Mouse (Mus musculus) myocyte (in vitro differentiated cells): Measurements from ENCODE around the gene S1pr3. TPM values are rescaled to one million over a fixed set of nuclear protein-coding genes. Genes with fewer than 3 reads are reported as not detected.

ENCODE experiments used
- H3K27me3 ChIP-seq: one replicate; pipeline ENCODE4 v1.6.1; 2011; ENCODE audit not compliant: control insufficient read depth, insufficient read depth, insufficient read length
- H3K36me3 ChIP-seq: one replicate; pipeline ENCODE4 v1.6.1; 2011; ENCODE audit not compliant: control insufficient read depth, insufficient read depth
- H3K4me2 ChIP-seq: one replicate; pipeline ENCODE4 v1.6.1; 2011; ENCODE audit warnings: low read depth, control low read depth
- H3K4me3 ChIP-seq: one replicate; pipeline ENCODE4 v1.5.1; 2011; ENCODE audit warnings: mild to moderate bottlenecking, control low read depth, moderate library complexity
- H3K79me2 ChIP-seq: one replicate; pipeline ENCODE4 v1.6.1; 2011; ENCODE audit not compliant: control insufficient read depth, insufficient read depth
- H3ac ChIP-seq: one replicate; pipeline ENCODE4 v1.6.1; 2011; ENCODE audit not compliant: control insufficient read depth, insufficient read length
- CEBPB ChIP-seq: IDR thresholded peaks from 2 replicates; pipeline ENCODE4 v1.6.1; 2011; ENCODE audit warnings: mild to moderate bottlenecking, moderate library complexity; ENCODE audit not compliant: poor library complexity, insufficient read depth, severe bottlenecking
- E2F4 ChIP-seq: IDR thresholded peaks from one replicate; pipeline ENCODE4 v1.6.1; 2011; ENCODE audit warnings: mild to moderate bottlenecking, control low read depth, moderate library complexity; ENCODE audit not compliant: insufficient read depth
- MAX ChIP-seq: IDR thresholded peaks from one replicate; pipeline ENCODE4 v1.6.1; 2011; ENCODE audit warnings: low read depth, mild to moderate bottlenecking, control low read depth
- MYOD1 ChIP-seq, 3 experiments: IDR thresholded peaks; one replicate each; pipeline ENCODE4 v1.6.1; 2011; ENCODE audit warnings: control low read depth in 2 of 3, low read depth in 2 of 3, mild to moderate bottlenecking in 2 of 3, moderate library complexity in 1 of 3; ENCODE audit not compliant: insufficient read length in 2 of 3, control insufficient read depth in 1 of 3
- MYOG ChIP-seq, 3 experiments: IDR thresholded peaks; one replicate each; pipeline ENCODE4 v1.6.1; 2011; ENCODE audit warnings: control low read depth in 2 of 3, low read depth in 2 of 3, mild to moderate bottlenecking in 2 of 3; ENCODE audit not compliant: insufficient read length in 2 of 3, control insufficient read depth in 1 of 3, insufficient read depth in 1 of 3
- POLR2A ChIP-seq: IDR thresholded peaks from one replicate; pipeline ENCODE4 v1.6.1; 2011; ENCODE audit warnings: low read depth, mild to moderate bottlenecking, control low read depth, moderate library complexity; ENCODE audit not compliant: insufficient read length
- POLR2AphosphoS2 ChIP-seq: IDR thresholded peaks from one replicate; pipeline ENCODE4 v1.6.1; 2011; ENCODE audit warnings: low read depth, control low read depth; ENCODE audit not compliant: insufficient read length
- REST ChIP-seq: IDR thresholded peaks from one replicate; pipeline ENCODE4 v1.6.1; 2011; ENCODE audit warnings: mild to moderate bottlenecking, control low read depth, moderate library complexity; ENCODE audit not compliant: insufficient read depth, insufficient read length
- SRF ChIP-seq: IDR thresholded peaks from one replicate; pipeline ENCODE4 v1.6.1; 2011; ENCODE audit warnings: low read depth; ENCODE audit not compliant: control insufficient read depth, insufficient read length
- TCF12 ChIP-seq: IDR thresholded peaks from one replicate; pipeline ENCODE4 v1.6.1; 2011; ENCODE audit warnings: mild to moderate bottlenecking, control low read depth; ENCODE audit not compliant: poor library complexity, insufficient read depth, severe bottlenecking
- TCF3 ChIP-seq: IDR thresholded peaks from one replicate; pipeline ENCODE4 v1.6.1; 2011; ENCODE audit warnings: low read depth, control low read depth; ENCODE audit not compliant: insufficient read length
- USF1 ChIP-seq: IDR thresholded peaks from one replicate; pipeline ENCODE4 v1.6.1; 2011; ENCODE audit warnings: low read depth, mild to moderate bottlenecking, control low read depth, moderate library complexity
- polyA plus RNA-seq: library from polyadenylated mRNA; unstranded; fragments of >200 nt; fragmentation: generic; extraction: Trizol; gene quantifications from one replicate; pipeline ENCODE4 v1.2.1, GENCODE M21; 2012; ENCODE audit warnings: missing spikeins

S1pr3 gene
- polyA plus RNA-seq, 1 experiment = 9.7 TPM

DNA sequence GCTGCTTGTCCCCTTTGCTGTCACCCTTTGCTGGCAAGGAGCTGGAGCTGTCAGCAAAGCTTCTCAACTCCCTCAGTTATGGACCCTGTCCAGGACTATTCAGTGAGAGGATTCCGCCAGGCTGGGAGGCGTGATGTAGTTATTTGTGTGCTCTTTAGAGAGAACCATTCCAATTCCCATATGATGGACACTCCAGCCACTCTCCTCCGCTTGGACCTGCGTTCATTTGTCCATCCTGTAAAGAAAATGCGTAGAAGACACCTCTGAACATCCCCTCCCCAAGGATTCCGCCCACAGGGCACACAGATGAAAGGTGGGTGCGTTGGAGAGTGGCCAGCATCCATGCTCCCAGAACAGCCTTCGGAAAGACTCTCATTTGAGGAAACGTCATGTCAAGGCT lies 12.4 kb downstream of the S1pr3 start:
- no peak overlapping the region for H3K4me3 ChIP-seq
- H3K36me3 ChIP-seq = no peaks in the 10 kb centered on the region
- H3ac ChIP-seq = no peak overlapping the region
- no peak overlapping the region for H3K4me2 ChIP-seq
- no peaks in the 10 kb centered on the region for H3K79me2 ChIP-seq
- H3K27me3 ChIP-seq = no peaks in the 10 kb centered on the region
- TF ChIP-seq REST (no peak), POLR2AphosphoS2 (no peak), TCF12 (no peak), CEBPB (no peak), USF1 (no peak), E2F4 (no peak), TCF3 (no peak), SRF (no peak), MYOD1 (IDR thresholded peaks at IDR 0.05; ENCODE audit: control insufficient read depth in 1 of 3, insufficient read length in 2 of 3, low read depth in 2 of 3) (no peak), POLR2A (no peak), MAX (no peak), MYOG (IDR thresholded peaks at IDR 0.05; ENCODE audit: control insufficient read depth in 1 of 3, insufficient read depth in 1 of 3, insufficient read length in 2 of 3, low read depth in 2 of 3) (no peak)

GRCm38 (mm10) chr13:51423647-51424046 lies 15.2 kb downstream of the S1pr3 start:
- TF ChIP-seq MYOD1 (IDR thresholded peaks at IDR 0.05; ENCODE audit: control insufficient read depth in 1 of 3, insufficient read length in 2 of 3, low read depth in 2 of 3) (no peak), REST (no peak), TCF12 (no peak), E2F4 (no peak), CEBPB (no peak), POLR2A (no peak), SRF (no peak), USF1 (no peak), MYOG (IDR thresholded peaks at IDR 0.05; ENCODE audit: control insufficient read depth in 1 of 3, insufficient read depth in 1 of 3, insufficient read length in 2 of 3, low read depth in 2 of 3) (no peak), TCF3 (no peak), POLR2AphosphoS2 (no peak), MAX (no peak)
- Histone ChIP-seq H3K36me3 (no peaks in the 10 kb centered on the region), H3K27me3 (no peaks in the 10 kb centered on the region), H3K4me2 (no peak overlapping the region), H3K4me3 (no peak overlapping the region), H3K79me2 (no peaks in the 10 kb centered on the region), H3ac (no peak overlapping the region)

- no peaks in the 10 kb centered on the region for H3K79me2 ChIP-seq
- H3ac ChIP-seq = no peak overlapping the region
- no peak overlapping the region for H3K4me2 ChIP-seq
- H3K36me3 ChIP-seq = no peaks in the 10 kb centered on the region
- TF ChIP-seq CEBPB (no peak), MYOG (IDR thresholded peaks at IDR 0.05; ENCODE audit: control insufficient read depth in 1 of 3, insufficient read depth in 1 of 3, insufficient read length in 2 of 3, low read depth in 2 of 3) (no peak), E2F4 (no peak), POLR2AphosphoS2 (no peak), MAX (no peak), SRF (no peak), TCF3 (no peak)
- H3K4me3 ChIP-seq = no peak overlapping the region
- no peaks in the 10 kb centered on the region for H3K27me3 ChIP-seq
Observed at GRCm38 (mm10) chr13:51424647-51425046, 16.2 kb downstream of the S1pr3 start.

DNA sequence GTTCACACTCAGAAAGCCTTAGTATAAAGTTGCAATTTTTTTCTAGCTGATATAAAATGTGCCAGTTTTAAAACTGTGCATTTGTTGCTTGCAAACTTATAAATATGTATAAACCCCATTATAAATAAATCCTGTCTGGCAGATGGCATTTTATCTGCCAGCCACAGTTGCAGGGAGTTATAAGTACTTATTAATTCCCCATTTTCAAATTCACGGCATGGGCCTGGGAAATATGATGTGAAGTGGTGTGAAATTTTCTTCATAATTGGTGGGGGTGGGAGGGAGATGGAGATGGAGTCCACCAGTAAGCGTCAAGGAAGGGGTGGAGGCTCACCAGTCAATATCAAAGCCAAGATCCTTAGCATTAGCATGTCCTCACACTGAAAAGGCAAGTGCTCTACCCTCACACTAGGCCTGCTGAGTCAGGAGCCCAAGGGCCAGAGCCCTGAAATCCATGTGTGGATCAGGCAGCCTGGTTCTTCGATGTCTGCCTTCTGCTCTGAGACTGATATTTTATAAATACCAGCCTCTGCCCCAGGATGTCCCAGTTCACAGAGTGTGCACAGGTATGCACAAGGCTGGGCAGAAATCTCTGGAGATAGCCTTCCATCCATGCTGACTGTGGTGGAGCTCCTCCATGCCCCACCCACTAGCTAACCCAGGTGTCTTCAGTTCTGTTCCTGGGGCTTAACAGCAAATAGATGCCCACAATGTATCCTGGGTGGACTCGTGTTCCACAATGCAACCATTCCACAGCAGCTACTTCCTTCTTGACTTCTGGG lies 17.4 kb downstream of the S1pr3 start:
- H3K79me2 ChIP-seq = no peaks in the 10 kb centered on the region
- H3K36me3 ChIP-seq = no peaks in the 10 kb centered on the region
- no peak overlapping the region for H3K4me3 ChIP-seq
- no peak overlapping the region for H3K4me2 ChIP-seq
- H3K27me3 ChIP-seq = no peaks in the 10 kb centered on the region
- TF ChIP-seq E2F4 (no peak), USF1 (no peak), TCF3 (no peak), SRF (no peak), MAX (no peak), MYOG (IDR thresholded peaks at IDR 0.05; ENCODE audit: control insufficient read depth in 1 of 3, insufficient read depth in 1 of 3, insufficient read length in 2 of 3, low read depth in 2 of 3) (no peak), TCF12 (no peak), REST (no peak), POLR2A (no peak), POLR2AphosphoS2 (no peak)
- no peak overlapping the region for H3ac ChIP-seq

DNA sequence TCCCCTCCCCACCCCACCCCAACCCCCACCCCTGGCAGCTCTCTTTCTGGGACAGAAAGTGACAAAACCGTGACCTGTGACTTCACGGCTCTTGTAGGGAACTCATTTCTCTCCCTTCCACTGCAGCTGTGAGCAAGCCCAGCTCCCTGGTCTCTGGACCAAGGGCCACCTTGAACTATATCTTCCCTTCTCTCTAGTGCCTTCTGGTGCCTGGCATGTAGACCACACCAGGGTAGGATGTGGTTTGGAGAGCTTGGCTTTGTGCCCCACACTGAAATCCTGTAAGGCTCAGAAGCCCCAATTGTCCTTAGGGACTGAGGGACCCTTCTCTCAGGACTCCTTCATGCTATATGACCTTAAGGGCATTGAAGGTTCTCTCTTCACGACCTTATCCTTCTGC lies 24.9 kb downstream of the S1pr3 start:
- no peaks in the 10 kb centered on the region for H3K79me2 ChIP-seq

More for the DNA sequence above, 24.9 kb downstream of the S1pr3 start:
- Histone ChIP-seq H3ac (no peak overlapping the region), H3K4me3 (no peak overlapping the region), H3K36me3 (no peaks in the 10 kb centered on the region), H3K27me3 (no peaks in the 10 kb centered on the region), H3K4me2 (no peak overlapping the region)
- TF ChIP-seq E2F4 = no peak
- no peak for TF ChIP-seq SRF
- no peak for TF ChIP-seq TCF12
- TF ChIP-seq REST = no peak
- TF ChIP-seq USF1 = no peak
- TF ChIP-seq POLR2A = no peak
- TF ChIP-seq CEBPB = no peak
- TF ChIP-seq POLR2AphosphoS2 = no peak
- TF ChIP-seq MAX = no peak
- TF ChIP-seq MYOG (IDR thresholded peaks at IDR 0.05; ENCODE audit: control insufficient read depth in 1 of 3, insufficient read depth in 1 of 3, insufficient read length in 2 of 3, low read depth in 2 of 3) = no peak
- TF ChIP-seq MYOD1 (IDR thresholded peaks at IDR 0.05; ENCODE audit: control insufficient read depth in 1 of 3, insufficient read length in 2 of 3, low read depth in 2 of 3) = no peak
